Mouse (Mus musculus) forebrain, embryonic 16.5 days (tissue): Measurements from ENCODE around the gene Zfp874a. TPM values are rescaled to one million over a fixed set of nuclear protein-coding genes. Genes with fewer than 3 reads are reported as not detected.
"Not testable (repeated sequence)": the region's sequence is repeated elsewhere in the genome, so short reads cannot be mapped to it uniquely, and the experiment has no call there.

ENCODE experiments used
- ATAC-seq: fragments of 200-750 bp; cut with Nextera tagmentation; 2 replicates; pipeline ENCODE4 v1.8.0; 2017; ENCODE audit warnings: mild to moderate bottlenecking, moderate library complexity
- H3K27ac ChIP-seq: fragments of 300-500 bp; sonication (generic); 2 replicates; pipeline ENCODE4 v1.5.1; 2014; ENCODE audit warnings: low read length, control low read depth
- H3K27me3 ChIP-seq: fragments of 300-500 bp; sonication (generic); replicated peaks from 2 replicates; pipeline ENCODE4 v1.6.1; 2014; ENCODE audit warnings: low read length; ENCODE audit not compliant: control insufficient read depth, insufficient read depth
- H3K36me3 ChIP-seq: fragments of 300-500 bp; sonication (generic); 2 replicates; pipeline ENCODE4 v1.6.1; 2014; ENCODE audit not compliant: control insufficient read depth, insufficient read depth
- H3K4me1 ChIP-seq: fragments of 300-500 bp; sonication (generic); replicated peaks from 2 replicates; pipeline ENCODE4 v1.6.1; 2014; ENCODE audit warnings: low read length; ENCODE audit not compliant: control insufficient read depth, insufficient read depth
- H3K4me2 ChIP-seq: fragments of 300-500 bp; sonication (generic); 2 replicates; pipeline ENCODE4 v1.6.1; 2014; ENCODE audit warnings: mild to moderate bottlenecking, low read length, control low read depth
- H3K4me3 ChIP-seq: fragments of 300-500 bp; sonication (generic); replicated peaks from 2 replicates; pipeline ENCODE4 v1.5.1; 2014; ENCODE audit warnings: mild to moderate bottlenecking, low read length, control low read depth
- H3K9ac ChIP-seq: fragments of 300-500 bp; sonication (generic); replicated peaks from 2 replicates; pipeline ENCODE4 v1.6.1; 2014; ENCODE audit warnings: low read depth, low read length, control low read depth
- H3K9me3 ChIP-seq: fragments of 300-500 bp; sonication (generic); 2 replicates; pipeline ENCODE4 v1.6.1; 2016; ENCODE audit warnings: low read length; ENCODE audit not compliant: control insufficient read depth
- WGBS: fragments of 180-500 bp; shearing (Covaris S2); extraction: QIAGEN DNeasy Blood & Tissue Kit; methylation state at CpG from one replicate; pipeline ENCODE4 v1.1.7; 2014; 5-methylcytosine and 5-hydroxymethylcytosine counted together
- polyA plus RNA-seq: library from polyadenylated mRNA; unstranded; fragments of >200 nt; fragmentation: Nextera tagmentation; extraction: Ambion mirVana; gene quantifications from 2 replicates; pipeline ENCODE4 v1.2.1, GENCODE M21; 2015

The Zfp874a gene
- polyA plus RNA-seq, 1 experiment from 2014 or later, result 9.7 TPM

DNA sequence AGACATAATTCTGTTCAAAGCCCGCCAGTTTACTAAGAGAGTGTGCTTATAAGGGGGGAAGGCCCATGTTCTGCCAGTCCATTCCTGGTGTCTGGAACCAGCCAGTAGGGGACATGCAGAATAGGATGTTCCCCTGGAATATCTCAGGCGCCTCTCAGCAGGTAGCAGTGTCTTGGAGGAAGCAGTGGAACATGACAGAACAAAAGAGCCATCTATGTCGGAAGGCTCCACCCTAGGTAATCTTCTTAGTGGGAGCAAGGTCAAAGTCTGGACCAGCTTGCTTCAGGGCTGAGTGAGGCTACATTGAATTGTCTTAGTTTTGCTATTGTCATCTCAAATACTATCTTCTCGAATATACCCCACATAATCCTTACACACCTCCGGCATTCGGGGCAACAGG is 35.7 kb downstream of the Zfp874a start:
- 93% methylated on average over 6 of the region's 6 CpGs for WGBS
- ATAC-seq, result no peak

DNA sequence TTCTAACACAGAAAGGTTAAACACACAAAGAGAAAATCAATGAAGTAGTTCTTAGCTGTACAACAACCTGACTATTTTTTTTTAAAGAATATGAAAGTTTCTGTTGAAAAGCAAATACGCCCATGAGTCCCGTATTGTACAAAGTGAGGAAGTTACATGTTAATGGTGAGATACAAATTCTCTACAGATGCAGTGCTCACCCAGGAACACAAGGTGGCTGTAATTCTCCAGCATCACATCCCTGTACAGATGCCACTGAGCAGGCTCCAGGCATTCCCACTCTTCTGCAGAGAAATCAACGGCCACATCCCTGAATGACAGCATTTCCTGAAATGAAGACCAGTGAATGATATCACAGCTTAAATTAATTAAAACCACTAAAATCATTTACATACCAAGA is 37.8 kb downstream of the Zfp874a start:
- H3K27ac ChIP-seq, H3K4me3 ChIP-seq, H3K9me3 ChIP-seq, H3K4me2 ChIP-seq, H3K4me1 ChIP-seq, H3K36me3 ChIP-seq, ATAC-seq, H3K9ac ChIP-seq, H3K27me3 ChIP-seq: not testable (repeated sequence)
- 73% methylated on average over 3 of the region's 3 CpGs for WGBS

More for the DNA sequence above, 35.7 kb downstream of the Zfp874a start:
- Histone ChIP-seq H3K27ac (no peak overlapping the region), H3K9me3 (no peaks in the 10 kb centered on the region), H3K4me3 (no peak overlapping the region), H3K36me3 (no peaks in the 10 kb centered on the region), H3K4me2 (no peak overlapping the region), H3K27me3 (no peaks in the 10 kb centered on the region), H3K9ac (no peak overlapping the region), H3K4me1 (0 out of 2 replicates have a peak, but pooled peaks cover under 1% of the 10 kb centered on the region)

DNA sequence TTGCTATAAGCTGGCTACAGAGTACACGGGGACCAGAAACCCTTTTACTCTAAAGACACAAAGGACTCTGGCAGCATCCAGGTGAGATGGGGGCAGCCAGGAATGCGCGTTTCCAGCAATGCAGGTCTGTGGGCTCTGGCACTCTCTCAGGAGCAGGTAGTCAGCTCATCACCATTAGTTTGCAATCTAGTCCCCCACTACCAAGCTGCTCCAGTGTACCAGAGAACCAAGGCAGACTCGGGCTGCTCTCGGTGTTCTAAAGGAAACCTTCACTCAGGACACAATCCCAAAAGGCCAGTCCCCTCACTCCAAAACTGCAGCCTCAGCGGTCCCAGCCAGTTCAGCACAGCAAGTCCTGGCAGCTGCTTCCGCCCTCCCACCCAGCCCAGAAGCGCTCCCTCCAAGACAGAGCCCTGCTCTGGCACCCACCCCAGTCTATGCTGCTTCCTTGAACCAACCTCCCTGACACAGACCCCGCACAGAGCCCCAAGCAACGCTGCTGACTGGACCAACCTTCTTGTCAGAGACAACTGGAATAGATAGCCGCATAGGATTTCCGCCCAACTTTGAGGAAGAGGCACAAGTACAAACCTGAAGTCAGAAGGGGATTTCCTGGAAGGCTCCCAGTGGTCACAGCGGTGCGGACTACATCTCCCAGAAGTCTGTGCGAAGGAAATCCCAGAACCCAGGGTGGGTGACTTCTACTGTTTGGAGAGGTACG is 52.1 kb downstream of the Zfp874a start, which contains the start of gene Zfp429:
Gene Zfp429 (minus strand): TSS at position 637 of the 721 bp plus-strand sequence.
- H3K4me1 ChIP-seq, H3K27ac ChIP-seq, H3K36me3 ChIP-seq, H3K9me3 ChIP-seq, H3K27me3 ChIP-seq: not testable (repeated sequence)
- H3K4me2 ChIP-seq, result peak within 1 kb of the TSS; percentile 55
- WGBS, result 2% methylated on average over 14 of the region's 16 CpGs
- peak within 1 kb of the TSS; percentile 56 for H3K4me3 ChIP-seq
- ATAC-seq, result peak; percentile 97
- peak within 1 kb of the TSS; percentile 55 for H3K9ac ChIP-seq

DNA sequence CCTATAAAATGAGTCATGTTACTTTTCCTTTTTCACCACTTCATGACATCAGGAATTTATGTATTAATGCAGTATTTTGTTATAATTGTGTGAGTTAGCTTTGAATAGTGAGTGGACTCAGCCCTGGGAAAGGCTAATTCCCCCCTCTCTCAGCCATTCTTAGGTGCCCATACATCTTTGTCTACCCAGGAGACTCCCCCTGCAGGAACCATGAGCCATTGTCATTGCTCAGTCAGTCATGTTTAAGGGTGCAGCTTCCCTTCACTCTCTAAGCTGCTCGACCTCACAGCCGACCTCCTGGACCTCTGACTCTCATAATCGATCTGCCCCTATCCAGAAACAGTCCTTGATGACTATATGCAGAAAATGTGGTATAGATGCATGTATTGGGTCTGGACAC is 75.2 kb downstream of the Zfp874a start:
- H3K4me2 ChIP-seq, H3K27ac ChIP-seq, H3K4me3 ChIP-seq, H3K27me3 ChIP-seq, H3K9me3 ChIP-seq, H3K36me3 ChIP-seq, ATAC-seq, H3K4me1 ChIP-seq, H3K9ac ChIP-seq: not testable (repeated sequence)
- WGBS, result 50% methylated on average over 3 of the region's 3 CpGs

DNA sequence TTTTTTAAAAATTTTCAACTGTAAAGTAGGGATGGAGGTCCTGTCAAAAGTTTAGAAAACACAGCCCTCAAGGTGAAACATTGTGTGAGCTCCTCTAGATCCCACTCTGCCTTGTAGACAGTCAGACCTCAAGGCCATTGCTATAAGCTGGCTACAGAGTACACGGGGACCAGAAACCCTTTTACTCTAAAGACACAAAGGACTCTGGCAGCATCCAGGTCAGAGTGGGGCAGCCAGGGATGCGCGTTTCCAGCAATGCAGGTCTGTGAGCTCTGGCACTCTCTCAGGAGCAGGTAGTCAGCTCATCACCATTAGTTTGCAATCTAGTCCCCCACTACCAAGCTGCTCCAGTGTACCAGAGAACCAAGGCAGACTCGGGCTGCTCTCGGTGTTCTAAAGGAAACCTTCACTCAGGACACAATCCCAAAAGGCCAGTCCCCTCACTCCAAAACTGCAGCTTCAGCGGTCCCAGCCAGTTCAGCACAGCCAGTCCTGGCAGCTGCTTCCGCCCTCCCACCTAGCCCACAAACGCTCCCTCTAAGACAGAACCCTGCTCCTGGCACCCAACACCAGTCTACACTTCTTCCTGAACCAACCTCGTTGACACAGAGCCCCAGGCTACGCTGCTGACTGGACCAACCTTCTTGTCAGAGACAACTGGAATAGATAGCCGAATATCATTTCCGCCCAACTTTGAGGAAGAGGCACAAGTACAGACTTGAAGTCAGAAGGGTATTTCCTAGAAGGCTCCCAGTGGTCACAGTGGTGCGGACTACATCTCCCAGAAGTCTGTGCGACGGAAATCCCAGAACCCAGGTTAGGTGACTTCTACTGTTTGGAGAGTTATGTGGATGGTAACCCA is 76.1 kb downstream of the Zfp874a start, which contains the start of the genes Gm28041 and Zfp456:
Gene Gm28041 (minus strand): TSS at position 684 of the 862 bp plus-strand sequence.
Gene Zfp456 (minus strand): TSS at position 761 of the 862 bp plus-strand sequence.
- H3K9ac ChIP-seq, result peak within 1 kb of the TSS; percentile 37; the same call in 1 of the 2 replicates
- not testable (repeated sequence) for H3K36me3 ChIP-seq, H3K27ac ChIP-seq, H3K4me1 ChIP-seq, H3K9me3 ChIP-seq, H3K27me3 ChIP-seq
- peak within 1 kb of the TSS; percentile 42 for H3K4me3 ChIP-seq
- WGBS, result 17% methylated on average over 13 of the region's 15 CpGs
- ATAC-seq, result peak; percentile 95
- H3K4me2 ChIP-seq, result peak within 1 kb of the TSS; percentile 62

Other genes starting within 250 kb of the Zfp874a start
- 5.8 and 6.4 TPM in 2 replicates for gene Zfp458, start 173.2 kb downstream of the Zfp874a start, polyA plus RNA-seq
- gene Zfp457, start 145.1 kb downstream of the Zfp874a start, polyA plus RNA-seq, result 0.86 and 1.9 TPM in 2 replicates
- gene Zfp595, start 119.1 kb downstream of the Zfp874a start, polyA plus RNA-seq, result 1.7 and 2.1 TPM in 2 replicates
- not detected in 2 replicates for gene Gm28044, start 91.1 kb downstream of the Zfp874a start, polyA plus RNA-seq
- 0.62 and 0.68 TPM in 2 replicates for gene Zfp953, start 91.0 kb downstream of the Zfp874a start, polyA plus RNA-seq
- not detected in 2 replicates for gene Gm28041, start 75.9 kb downstream of the Zfp874a start, polyA plus RNA-seq
- 0.61 and 0.80 TPM in 2 replicates for gene Zfp456, start 75.8 kb downstream of the Zfp874a start, polyA plus RNA-seq
- gene Zfp429, start 51.8 kb downstream of the Zfp874a start, polyA plus RNA-seq, result 4.4 and 5.3 TPM in 2 replicates
- 1.3 and 2.0 TPM in 2 replicates for gene Zfp459, start 30.2 kb downstream of the Zfp874a start, polyA plus RNA-seq
- gene Zfp874b, start 32.6 kb upstream of the Zfp874a start, polyA plus RNA-seq, result 4.9 and 5.1 TPM in 2 replicates
- 13.9 and 14.8 TPM in 2 replicates for gene Zfp58, start 48.9 kb upstream of the Zfp874a start, polyA plus RNA-seq
- gene Gm26965, start 74.5 kb upstream of the Zfp874a start, polyA plus RNA-seq, result not detected in 2 replicates
- 42.4 and 45.3 TPM in 2 replicates for gene Zfp87, start 74.6 kb upstream of the Zfp874a start, polyA plus RNA-seq
- 16.7 and 19.6 TPM in 2 replicates for gene Zfp748, start 102.2 kb upstream of the Zfp874a start, polyA plus RNA-seq
- gene Zfp729b, start 158.1 kb upstream of the Zfp874a start, polyA plus RNA-seq, result 6.3 and 7.6 TPM in 2 replicates
- not detected in 2 replicates for gene Gm49345, start 186.1 kb upstream of the Zfp874a start, polyA plus RNA-seq
- gene Zfp729a, start 186.2 kb upstream of the Zfp874a start, polyA plus RNA-seq, result 5.2 TPM in 2 replicates
- gene Zfp738, start 235.4 kb upstream of the Zfp874a start, polyA plus RNA-seq, result 14.8 and 17.2 TPM in 2 replicates